Mouse (Mus musculus): ENCODE data around the gene Cntrl. TPM values are rescaled to one million over a fixed set of nuclear protein-coding genes. Genes with fewer than 3 reads are reported as not detected.
A peak's percentile ranks its signal among the peaks of the same experiment; 100 is the strongest.

Gene Cntrl
- polyA plus RNA-seq, 1 experiment from 2014 or later: 32.0 TPM

DNA sequence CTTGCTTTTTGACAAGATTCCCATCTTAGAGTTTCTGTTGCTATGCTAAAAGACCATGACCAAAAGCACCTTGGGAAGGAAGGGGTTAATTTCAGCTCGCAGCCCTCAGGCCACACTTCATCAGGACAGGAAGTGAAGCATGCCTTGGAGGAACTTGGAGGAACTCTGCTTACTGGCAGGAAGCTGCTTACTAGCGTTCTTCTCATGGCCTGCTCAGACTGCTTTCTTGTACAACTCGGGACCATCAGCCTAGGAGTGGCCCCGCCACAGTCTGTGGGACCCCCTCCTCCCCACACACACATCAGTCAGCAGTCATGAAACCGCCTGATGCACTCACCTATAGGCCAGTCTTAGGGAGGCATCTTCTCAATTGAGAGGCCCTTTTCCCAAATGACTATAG is 64.8 kb downstream of the Cntrl start:
- H3K36me3 ChIP-seq: peaks cover 97% of the 10 kb centered on the region
- WGBS: 31% methylated on average over 5 of the region's 5 CpGs
- H3K27me3 ChIP-seq: no peaks in the 10 kb centered on the region
- H3K27ac ChIP-seq: peak overlapping the region; percentile 45; the same call in 1 of the 2 replicates
- 0 out of 2 replicates have a peak, but pooled peaks cover 4% of the 10 kb centered on the region for H3K4me1 ChIP-seq (replicated peaks)
- no peaks in the 10 kb centered on the region for H3K9me3 ChIP-seq
- H3K4me2 ChIP-seq: no peak overlapping the region
- no peak overlapping the region for H3K4me3 ChIP-seq (replicated peaks)
- peak; percentile 37; the same call in 1 of the 2 replicates for ATAC-seq (ENCODE audit: insufficient number of reproducible peaks, insufficient read depth, low FRiP score, low TSS enrichment, low read depth)
- H3K9ac ChIP-seq (replicated peaks): no peak overlapping the region

DNA sequence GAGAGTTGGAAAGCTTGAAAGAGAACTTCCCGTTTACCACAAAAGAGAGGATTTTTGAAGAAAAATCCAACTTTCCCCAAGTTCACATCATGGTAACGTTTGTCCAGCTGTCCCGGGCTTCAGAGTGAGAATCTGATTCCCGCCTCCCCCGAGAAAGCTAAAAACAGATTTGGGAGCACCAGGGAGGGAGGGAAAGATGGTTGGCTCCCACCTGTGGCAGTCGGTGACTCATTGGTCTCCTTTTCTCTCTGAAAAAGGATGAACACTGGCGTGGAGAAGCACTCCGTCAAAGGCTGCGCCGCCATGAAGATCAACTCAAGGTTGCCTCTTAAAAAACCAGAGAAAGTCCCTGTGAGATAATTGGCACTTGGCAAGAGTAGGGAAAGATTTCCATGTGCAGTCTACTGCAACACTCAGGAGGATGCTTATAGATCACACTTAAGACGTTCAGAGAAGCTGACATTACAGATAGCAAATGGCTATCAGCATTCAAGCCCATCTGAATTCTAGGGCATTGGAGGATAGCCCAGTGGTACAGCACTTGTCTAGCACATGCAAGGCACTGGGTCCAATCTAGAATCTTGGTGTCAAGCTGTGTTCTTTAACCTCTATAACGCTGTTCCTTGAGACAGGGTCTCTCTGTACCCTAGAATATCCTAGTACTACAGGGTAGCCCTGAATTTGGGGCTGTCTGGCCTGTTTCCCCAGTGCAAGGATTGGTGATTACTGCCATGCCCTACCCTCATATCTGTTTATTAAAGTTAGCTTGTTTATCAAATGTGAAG is 66.2 kb downstream of the Cntrl start:
- 89% methylated on average over 12 of the region's 12 CpGs for WGBS
- no peaks in the 10 kb centered on the region for H3K9me3 ChIP-seq
- no peak for ATAC-seq (ENCODE audit: insufficient number of reproducible peaks, insufficient read depth, low FRiP score, low TSS enrichment, low read depth)
- no peaks in the 10 kb centered on the region for H3K27me3 ChIP-seq
- H3K4me1 ChIP-seq (replicated peaks): 0 out of 2 replicates have a peak, but pooled peaks cover 4% of the 10 kb centered on the region
- H3K9ac ChIP-seq (replicated peaks): no peak overlapping the region
- peaks cover 97% of the 10 kb centered on the region for H3K36me3 ChIP-seq
- H3K27ac ChIP-seq: no peak overlapping the region
- no peak overlapping the region for H3K4me3 ChIP-seq (replicated peaks)
- no peak overlapping the region for H3K4me2 ChIP-seq

DNA sequence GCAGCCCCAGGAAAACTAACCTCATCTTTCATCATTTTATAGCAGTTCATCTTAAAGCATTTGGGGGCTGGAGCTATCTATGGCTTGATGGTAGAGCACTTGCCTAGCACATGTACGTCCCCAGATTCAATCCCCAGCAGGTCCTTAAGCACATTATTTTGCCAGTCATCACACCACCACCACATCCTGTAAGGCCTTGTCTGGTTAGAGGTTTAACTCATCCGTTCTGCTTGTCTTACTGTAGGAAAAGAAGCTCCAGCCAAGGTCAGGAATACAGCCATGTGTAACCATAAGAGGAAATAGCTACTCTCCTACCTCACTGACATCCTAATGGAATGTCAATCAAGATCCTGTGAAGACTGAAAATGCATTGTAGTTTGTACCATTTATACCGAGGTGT is 68.9 kb downstream of the Cntrl start:
- Histone ChIP-seq H3K27me3 (no peaks in the 10 kb centered on the region), H3K4me2 (no peak overlapping the region), H3K4me3 (replicated peaks) (no peak overlapping the region), H3K36me3 (peaks cover 96% of the 10 kb centered on the region), H3K27ac (no peak overlapping the region), H3K9me3 (no peaks in the 10 kb centered on the region), H3K9ac (replicated peaks) (no peak overlapping the region), H3K4me1 (replicated peaks) (0 out of 2 replicates have a peak, but pooled peaks cover 4% of the 10 kb centered on the region)
- 85% methylated on average over 3 of the region's 3 CpGs for WGBS
- ATAC-seq (ENCODE audit: insufficient number of reproducible peaks, insufficient read depth, low FRiP score, low TSS enrichment, low read depth): no peak

DNA sequence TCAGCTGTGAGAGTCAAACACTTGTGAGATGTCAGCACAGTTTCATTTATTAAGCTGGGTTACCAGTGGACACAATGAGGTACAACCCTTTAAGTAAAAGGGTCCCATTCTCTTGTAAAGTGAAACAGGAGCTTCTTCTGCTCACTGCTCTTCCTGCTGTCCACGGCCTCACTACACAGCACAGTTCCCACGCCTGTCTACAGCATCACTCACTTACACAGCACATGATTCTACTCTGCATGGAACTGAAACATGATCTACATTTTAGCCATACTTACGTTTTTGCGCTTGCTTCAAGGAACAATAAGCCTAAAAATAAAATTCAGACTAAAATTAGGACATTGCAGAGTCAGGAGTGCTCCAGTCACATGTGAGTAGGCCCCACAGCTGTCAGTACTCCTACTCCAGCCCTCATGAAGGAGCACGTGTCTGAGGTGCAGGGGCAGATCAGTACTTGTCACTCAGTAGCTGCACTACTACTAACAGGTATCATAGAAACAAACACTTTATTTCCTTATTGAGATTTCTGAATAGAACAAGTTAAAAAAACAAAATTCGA is 73.9 kb downstream of the Cntrl start:
- H3K27ac ChIP-seq: no peak overlapping the region
- H3K4me2 ChIP-seq: no peak overlapping the region
- no peak overlapping the region for H3K9ac ChIP-seq (replicated peaks)
- H3K4me3 ChIP-seq (replicated peaks): no peak overlapping the region
- H3K36me3 ChIP-seq: peaks cover 81% of the 10 kb centered on the region
- 86% methylated on average over 6 of the region's 6 CpGs for WGBS
- no peaks in the 10 kb centered on the region for H3K9me3 ChIP-seq
- H3K4me1 ChIP-seq (replicated peaks): no peaks in the 10 kb centered on the region
- ATAC-seq (ENCODE audit: insufficient number of reproducible peaks, insufficient read depth, low FRiP score, low TSS enrichment, low read depth): no peak
- H3K27me3 ChIP-seq: no peaks in the 10 kb centered on the region

DNA sequence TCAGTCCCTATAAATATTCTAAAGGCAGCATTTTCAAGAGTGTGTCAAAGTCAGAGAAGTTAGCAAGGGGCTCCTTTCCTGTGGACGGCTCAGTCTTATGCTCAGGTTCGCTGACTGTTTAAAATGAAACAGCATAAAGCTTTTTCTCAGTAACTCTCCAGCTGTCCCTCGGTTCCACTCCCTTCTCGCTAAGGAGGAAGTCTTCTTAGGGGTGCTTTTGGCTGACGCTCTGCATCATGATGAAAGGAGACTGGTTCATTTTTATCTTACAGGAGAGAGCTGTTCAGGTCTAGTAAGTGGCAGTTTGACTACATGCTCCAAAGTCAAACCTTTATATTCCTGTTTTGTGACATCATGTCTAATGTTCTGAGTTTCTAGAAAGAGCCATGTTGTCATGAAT is 79.6 kb downstream of the Cntrl start:
- no peaks in the 10 kb centered on the region for H3K27me3 ChIP-seq
- H3K36me3 ChIP-seq: peaks cover 62% of the 10 kb centered on the region
- 89% methylated on average over 5 of the region's 5 CpGs for WGBS
- no peaks in the 10 kb centered on the region for H3K9me3 ChIP-seq
- H3K4me2 ChIP-seq: no peak overlapping the region
- no peak for ATAC-seq (ENCODE audit: insufficient number of reproducible peaks, insufficient read depth, low FRiP score, low TSS enrichment, low read depth)
- H3K4me3 ChIP-seq (replicated peaks): no peak overlapping the region
- no peak overlapping the region for H3K9ac ChIP-seq (replicated peaks)
- no peak overlapping the region for H3K27ac ChIP-seq
- H3K4me1 ChIP-seq (replicated peaks): no peaks in the 10 kb centered on the region

DNA sequence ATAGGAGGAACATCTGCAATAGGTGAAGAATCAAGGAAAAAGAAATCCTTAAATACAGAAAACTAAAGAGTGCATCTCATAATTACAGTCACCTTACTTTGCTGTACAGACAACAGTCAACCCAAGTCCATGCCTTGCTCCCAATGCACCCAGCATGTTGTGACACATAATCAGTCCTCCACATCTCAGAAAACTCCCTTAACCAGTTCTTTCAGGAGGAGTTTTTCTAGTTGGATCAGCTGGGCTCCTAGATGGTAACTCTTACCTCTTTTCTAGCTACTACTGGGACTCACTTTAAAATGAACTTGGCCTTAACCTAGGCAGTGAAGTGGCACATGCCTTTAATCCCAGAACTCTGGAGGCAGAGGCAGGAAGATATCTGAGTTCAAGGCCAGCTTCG is 84.7 kb downstream of the Cntrl start:
- H3K4me1 ChIP-seq (replicated peaks): peaks cover 8% of the 10 kb centered on the region
- H3K9me3 ChIP-seq: no peaks in the 10 kb centered on the region
- H3K36me3 ChIP-seq: peaks cover 36% of the 10 kb centered on the region
- no peak overlapping the region for H3K9ac ChIP-seq (replicated peaks)
- 75% methylated on average over 1 of the region's 1 CpGs for WGBS
- no peak for ATAC-seq (ENCODE audit: insufficient number of reproducible peaks, insufficient read depth, low FRiP score, low TSS enrichment, low read depth)
- H3K4me2 ChIP-seq: no peak overlapping the region
- no peak overlapping the region for H3K27ac ChIP-seq
- H3K4me3 ChIP-seq (replicated peaks): no peak overlapping the region
- H3K27me3 ChIP-seq: no peaks in the 10 kb centered on the region

DNA sequence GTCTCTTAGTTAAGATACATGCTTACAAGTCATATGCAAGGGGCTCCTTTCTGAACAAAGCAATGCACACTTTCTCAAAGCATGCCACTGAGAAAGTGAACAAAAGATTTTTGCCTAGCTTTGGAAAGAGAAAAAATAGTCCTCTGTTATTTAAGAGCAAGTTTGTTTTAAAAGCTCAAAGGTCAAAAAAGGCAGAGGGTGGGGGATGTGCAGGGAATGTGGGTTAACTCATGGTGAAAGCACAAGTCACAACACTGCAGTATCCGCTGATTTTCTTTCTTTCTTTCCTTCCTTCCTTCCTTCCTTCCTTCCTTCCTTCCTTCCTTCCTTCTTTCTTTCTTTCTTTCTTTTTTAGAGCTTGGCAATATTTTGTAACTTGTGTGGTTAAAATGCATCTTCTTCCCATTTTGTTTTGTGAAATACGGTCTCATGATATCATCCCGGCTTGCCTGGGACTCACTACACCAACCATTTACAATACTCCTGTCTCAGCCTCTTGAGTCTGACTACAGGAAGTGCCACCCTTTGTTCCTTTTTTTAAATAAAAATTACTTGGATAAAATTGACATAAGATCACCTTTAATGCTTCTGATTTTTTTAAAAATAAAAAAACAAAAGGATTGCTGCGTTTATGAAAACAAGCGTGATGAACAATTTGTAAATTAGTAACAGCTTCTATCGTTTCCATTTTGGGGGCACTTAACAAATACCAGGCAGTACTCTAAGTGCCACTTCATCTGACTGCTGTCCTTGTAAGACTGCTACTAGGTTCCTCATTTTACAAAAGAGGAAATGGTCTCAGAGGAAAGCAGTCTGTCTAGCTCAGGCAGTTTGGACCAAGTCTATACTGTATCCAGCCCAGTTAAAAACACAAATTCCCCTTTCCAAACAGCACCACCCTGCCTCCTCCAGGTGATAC is 86.6 kb downstream of the Cntrl start:
- no peak overlapping the region for H3K9ac ChIP-seq (replicated peaks)
- H3K9me3 ChIP-seq: no peaks in the 10 kb centered on the region
- H3K36me3 ChIP-seq: peaks cover 18% of the 10 kb centered on the region; the same call in 1 of the 2 replicates
- WGBS: 87% methylated on average over 6 of the region's 6 CpGs
- H3K27ac ChIP-seq: no peak overlapping the region
- no peaks in the 10 kb centered on the region for H3K27me3 ChIP-seq
- H3K4me3 ChIP-seq (replicated peaks): no peak overlapping the region
- no peak for ATAC-seq (ENCODE audit: insufficient number of reproducible peaks, insufficient read depth, low FRiP score, low TSS enrichment, low read depth)
- peaks cover 17% of the 10 kb centered on the region for H3K4me1 ChIP-seq (replicated peaks)
- no peak overlapping the region for H3K4me2 ChIP-seq

DNA sequence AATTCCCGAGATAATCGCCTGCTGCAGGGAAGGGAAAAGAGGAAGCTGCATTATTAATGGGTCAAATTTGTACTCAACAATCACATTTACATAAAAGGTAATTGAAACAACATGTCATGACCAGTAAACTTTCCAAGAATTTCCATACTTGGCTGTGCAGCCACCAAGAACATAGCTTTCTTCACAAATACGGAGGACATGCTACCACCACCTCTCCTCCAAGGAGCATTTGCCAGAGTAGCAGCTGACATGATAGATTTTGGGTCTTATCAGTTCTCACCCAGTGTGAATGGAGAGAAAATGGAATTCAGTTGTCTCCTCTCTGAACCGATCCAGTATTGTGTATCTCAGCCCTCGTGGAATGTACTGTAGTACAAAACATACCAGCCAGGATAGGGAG is 90.2 kb downstream of the Cntrl start:
- Histone ChIP-seq H3K4me3 (replicated peaks) (peak overlapping the region; percentile 86), H3K4me2 (peak overlapping the region; percentile 87), H3K27me3 (no peaks in the 10 kb centered on the region), H3K9me3 (no peaks in the 10 kb centered on the region), H3K4me1 (replicated peaks) (peaks cover 17% of the 10 kb centered on the region), H3K9ac (replicated peaks) (peak overlapping the region; percentile 99), H3K36me3 (0 out of 2 replicates have a peak, but pooled peaks cover 8% of the 10 kb centered on the region), H3K27ac (no peak overlapping the region)
- WGBS: 17% methylated on average over 5 of the region's 5 CpGs
- no peak for ATAC-seq (ENCODE audit: insufficient number of reproducible peaks, insufficient read depth, low FRiP score, low TSS enrichment, low read depth)

DNA sequence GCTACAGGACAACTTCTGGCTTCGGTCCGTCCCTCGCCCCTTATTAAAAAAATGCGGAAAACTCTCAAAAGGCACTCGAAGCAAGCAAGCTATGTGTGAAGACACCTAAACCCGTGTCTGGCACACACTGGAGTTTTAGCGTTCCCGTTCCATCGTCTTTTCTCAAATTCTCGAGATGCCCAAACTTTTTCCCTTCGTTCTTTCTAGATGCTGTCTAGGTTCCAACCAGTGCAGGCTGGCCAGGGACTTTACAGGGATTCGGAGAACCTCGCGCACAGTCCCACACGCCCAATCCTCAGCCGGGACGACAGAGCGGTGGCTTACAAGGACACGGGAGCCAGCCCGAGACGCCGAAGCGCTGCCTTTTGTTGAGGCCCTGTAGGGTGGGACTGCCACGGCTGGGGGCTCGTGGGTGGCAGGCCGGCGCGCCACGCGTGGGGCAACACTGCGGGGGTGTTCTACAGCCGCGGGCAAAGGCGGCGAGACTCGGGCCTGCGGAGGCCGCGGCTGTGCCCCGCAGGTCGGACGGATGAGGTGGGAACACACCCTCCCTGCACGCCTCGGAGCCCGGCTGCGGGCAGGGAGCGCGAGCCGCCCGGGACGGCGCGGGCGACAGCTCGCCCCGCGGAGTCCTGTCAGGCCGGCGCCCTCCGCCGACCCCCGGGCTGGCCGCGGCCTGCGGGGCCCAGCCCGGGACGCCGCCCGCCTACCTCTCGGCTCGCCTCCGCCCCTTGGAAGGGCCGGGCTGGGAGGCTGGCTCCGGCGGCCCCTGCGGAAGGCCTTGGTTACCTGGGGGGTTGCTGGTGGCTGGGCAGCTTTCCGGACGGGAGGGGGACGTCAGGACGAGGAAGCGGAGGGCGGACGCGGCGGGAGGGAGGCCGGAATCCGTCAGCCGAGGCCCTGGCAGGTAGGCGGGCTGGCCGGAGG is 90.9 kb downstream of the Cntrl start:
- H3K9ac ChIP-seq (replicated peaks): peak overlapping the region; percentile 99
- H3K27ac ChIP-seq: peak overlapping the region; percentile 99
- peaks cover 17% of the 10 kb centered on the region for H3K4me1 ChIP-seq (replicated peaks)
- ATAC-seq (ENCODE audit: insufficient number of reproducible peaks, insufficient read depth, low FRiP score, low TSS enrichment, low read depth): peak; percentile 82
- no peaks in the 10 kb centered on the region for H3K9me3 ChIP-seq
- peak overlapping the region; percentile 87 for H3K4me2 ChIP-seq
- H3K27me3 ChIP-seq: no peaks in the 10 kb centered on the region
- H3K36me3 ChIP-seq: 0 out of 2 replicates have a peak, but pooled peaks cover 4% of the 10 kb centered on the region
- peak overlapping the region; percentile 86 for H3K4me3 ChIP-seq (replicated peaks)
- under 1% methylated on average over 64 of the region's 90 CpGs for WGBS

DNA sequence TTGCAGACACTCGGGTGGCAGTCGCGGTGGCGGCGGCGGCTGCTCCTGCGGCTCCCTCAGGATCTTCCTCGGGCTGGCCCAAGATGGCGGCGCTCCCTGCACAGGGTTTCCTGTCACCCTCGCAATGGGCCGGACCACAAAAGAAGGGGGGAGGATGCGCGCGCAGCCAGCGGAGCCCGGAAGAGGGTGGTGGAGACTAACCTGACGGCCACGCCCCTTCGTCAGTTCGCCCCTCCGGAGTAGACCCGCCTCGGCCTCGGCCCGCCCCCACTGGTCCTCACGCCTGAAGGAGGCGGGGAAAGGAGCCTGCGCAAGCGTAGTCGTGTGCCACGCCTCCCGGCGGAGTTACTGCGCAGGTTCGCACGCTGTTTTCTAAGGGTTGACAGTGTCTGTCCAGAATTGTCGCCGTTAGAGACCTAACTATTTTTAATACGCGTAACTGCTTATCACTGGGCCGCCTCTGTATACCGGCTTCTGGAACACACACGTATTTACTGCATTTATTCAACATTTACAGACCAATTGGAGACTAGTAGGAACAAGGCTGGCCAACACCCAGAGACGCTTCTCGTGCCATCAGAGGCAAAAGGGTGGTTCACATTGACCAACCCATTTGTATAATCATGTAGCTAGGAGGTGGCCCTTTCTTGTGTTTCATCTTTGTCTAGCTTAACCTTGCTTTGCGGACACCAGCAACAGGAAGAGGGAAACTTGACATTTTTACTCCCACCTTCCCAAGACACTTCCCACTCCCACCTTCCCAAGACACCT is 91.8 kb downstream of the Cntrl start, which contains the start of gene Rab14:
TSS of gene Rab14 (minus strand) at position 223 of the 771 bp plus-strand sequence.
- H3K4me1 ChIP-seq (replicated peaks): peaks cover 17% of the 10 kb centered on the region
- H3K9ac ChIP-seq (replicated peaks): peak within 1 kb of the TSS; percentile 99
- H3K27me3 ChIP-seq: peaks cover 7% of the 10 kb centered on the region; the same call in 1 of the 2 replicates
- H3K9me3 ChIP-seq: no peaks in the 10 kb centered on the region
- peak within 1 kb of the TSS; percentile 99 for H3K27ac ChIP-seq
- peak within 1 kb of the TSS; percentile 87 for H3K4me2 ChIP-seq
- peak within 1 kb of the TSS; percentile 86 for H3K4me3 ChIP-seq (replicated peaks)
- H3K36me3 ChIP-seq: 0 out of 2 replicates have a peak, but pooled peaks cover 4% of the 10 kb centered on the region
- WGBS: under 1% methylated on average over 47 of the region's 47 CpGs
- ATAC-seq (ENCODE audit: insufficient number of reproducible peaks, insufficient read depth, low FRiP score, low TSS enrichment, low read depth): peak; percentile 97

Data from limb, embryonic 12.5 days (tissue).